8 mouse cellular contexts compared by ENCODE assay signal in genomic region chr10:128270287-128270841, GRCm38 (mm10). TPM values are rescaled to one million over a fixed set of nuclear protein-coding genes. Genes with fewer than 3 reads are reported as not detected.
DNase-seq lines count a peak whose midpoint lies in the region; ATAC-seq and TF ChIP-seq lines count a peak whose summit lies in the region.

TSS of gene Stat2 (plus strand) at chr10:128270559.

- H3K27me3 ChIP-seq in C2C12 (ENCODE audit: control insufficient read depth, insufficient read depth, insufficient read length) (no peaks in the 10 kb centered on the region), myocyte (ENCODE audit: control insufficient read depth, insufficient read depth, insufficient read length) (no peaks in the 10 kb centered on the region)
- no peaks in the 10 kb centered on the region for H3K27me3 ChIP-seq in erythroblast, embryonic 14.5 days (ENCODE audit: control insufficient read depth)
- H3K27me3 ChIP-seq in heart, embryonic 11.5 days (ENCODE audit: control insufficient read depth, insufficient read depth, low read length) = no peaks in the 10 kb centered on the region
- H3K27me3 ChIP-seq in kidney, embryonic 16.5 days (ENCODE audit: insufficient read depth, low read length) = no peaks in the 10 kb centered on the region
- H3K27me3 ChIP-seq in liver, adult 2 months (ENCODE audit: control insufficient read depth, insufficient read depth, low read length) = no peaks in the 10 kb centered on the region
- H3K27me3 ChIP-seq in splenic B cell, adult 2 months (ENCODE audit: control insufficient read depth, insufficient read depth, low read length, poor library complexity, severe bottlenecking) = no peaks in the 10 kb centered on the region

- DNase-seq in brain, embryonic 14.5 days (ENCODE audit: low read depth) = peak; percentile 99
- peak; percentile 98 for DNase-seq in liver, adult 2 months (ENCODE audit: extremely low read depth, low read depth, low spot score)
- DNase-seq in splenic B cell, adult 2 months (ENCODE audit: low read depth, low spot score) = peak; percentile 96

- no peaks in the 10 kb centered on the region for H3K79me3 ChIP-seq in C2C12 (ENCODE audit: low read depth)

- WGBS in heart, embryonic 11.5 days (ENCODE audit: insufficient replicate concordance) = under 1% methylated on average over 43 of the region's 43 CpGs
- under 1% methylated on average over 43 of the region's 43 CpGs for WGBS in kidney, embryonic 16.5 days
- WGBS in liver, adult 2 months = under 1% methylated on average over 43 of the region's 43 CpGs

- ATAC-seq in heart, embryonic 11.5 days (replicated peaks; ENCODE audit: insufficient number of reproducible peaks, low FRiP score, low TSS enrichment) = peak; percentile 97
- peak; percentile 99 for ATAC-seq in kidney, embryonic 16.5 days (ENCODE audit: low FRiP score, low TSS enrichment)

- H3K9ac ChIP-seq in heart, embryonic 11.5 days (ENCODE audit: low read depth, low read length) = peak within 1 kb of the TSS; percentile 81
- H3K9ac ChIP-seq in kidney, embryonic 16.5 days (replicated peaks; ENCODE audit: low read length) = peak within 1 kb of the TSS; percentile 76
- H3K9ac ChIP-seq in liver, adult 2 months (ENCODE audit: low read depth, low read length) = peak within 1 kb of the TSS; percentile 86

- no peaks in the 10 kb centered on the region for H3K36me3 ChIP-seq in C2C12 (ENCODE audit: control insufficient read depth, insufficient read depth)
- peaks cover 4% of the 10 kb centered on the region; the same call in 1 of the 2 replicates for H3K36me3 ChIP-seq in erythroblast, embryonic 14.5 days (ENCODE audit: control insufficient read depth)
- no peaks in the 10 kb centered on the region for H3K36me3 ChIP-seq in heart, embryonic 11.5 days (ENCODE audit: control insufficient read depth, insufficient read depth, low read length)
- no peaks in the 10 kb centered on the region for H3K36me3 ChIP-seq in kidney, embryonic 16.5 days (ENCODE audit: insufficient read depth, low read length)
- peaks cover 7% of the 10 kb centered on the region for H3K36me3 ChIP-seq in liver, adult 2 months (ENCODE audit: control insufficient read depth, insufficient read depth, low read length)
- H3K36me3 ChIP-seq in myocyte (ENCODE audit: control insufficient read depth, insufficient read depth) = no peaks in the 10 kb centered on the region
- H3K36me3 ChIP-seq in splenic B cell, adult 2 months (ENCODE audit: control insufficient read depth, insufficient read depth, low read length, poor library complexity, severe bottlenecking) = no peaks in the 10 kb centered on the region; the same call in 1 of the 2 replicates

- peaks cover 32% of the 10 kb centered on the region for H3K4me1 ChIP-seq in erythroblast, embryonic 14.5 days (ENCODE audit: control insufficient read depth)
- H3K4me1 ChIP-seq in heart, embryonic 11.5 days (ENCODE audit: control insufficient read depth, insufficient read depth, low read length) = no peaks in the 10 kb centered on the region
- no peaks in the 10 kb centered on the region for H3K4me1 ChIP-seq in kidney, embryonic 16.5 days (ENCODE audit: insufficient read depth, low read length)
- peaks cover 16% of the 10 kb centered on the region for H3K4me1 ChIP-seq in liver, adult 2 months (ENCODE audit: control insufficient read depth, insufficient read depth, low read length)

- H3ac ChIP-seq in C2C12 (ENCODE audit: control insufficient read depth, insufficient read length, low read depth) = peak within 1 kb of the TSS; percentile 79
- H3ac ChIP-seq in myocyte (ENCODE audit: control insufficient read depth, insufficient read length) = peak within 1 kb of the TSS; percentile 4

- peak within 1 kb of the TSS; percentile 60 for H3K27ac ChIP-seq in heart, embryonic 11.5 days (ENCODE audit: low read depth, low read length)
- peak within 1 kb of the TSS; percentile 61 for H3K27ac ChIP-seq in kidney, embryonic 16.5 days (ENCODE audit: low read length)
- peak within 1 kb of the TSS; percentile 91 for H3K27ac ChIP-seq in liver, adult 2 months (replicated peaks; ENCODE audit: insufficient read depth, low read depth, low read length)

- peak within 1 kb of the TSS; percentile 71 for H3K4me2 ChIP-seq in heart, embryonic 11.5 days
- peak within 1 kb of the TSS; percentile 69 for H3K4me2 ChIP-seq in kidney, embryonic 16.5 days (replicated peaks; ENCODE audit: low read depth, low read length)
- peak within 1 kb of the TSS; percentile 90 for H3K4me2 ChIP-seq in myocyte (ENCODE audit: low read depth)

- H3K9me3 ChIP-seq in erythroblast, embryonic 14.5 days (ENCODE audit: control insufficient read depth, low read length) = no peaks in the 10 kb centered on the region
- no peaks in the 10 kb centered on the region for H3K9me3 ChIP-seq in heart, embryonic 11.5 days (replicated peaks; ENCODE audit: control insufficient read depth, low read length)
- H3K9me3 ChIP-seq in kidney, embryonic 16.5 days (ENCODE audit: low read length) = no peaks in the 10 kb centered on the region

- H3K79me2 ChIP-seq in C2C12 (ENCODE audit: control insufficient read depth, insufficient read depth) (no peaks in the 10 kb centered on the region), myocyte (ENCODE audit: control insufficient read depth, insufficient read depth) (peaks cover 9% of the 10 kb centered on the region)
- H3K79me2 ChIP-seq in liver, adult 2 months (ENCODE audit: control insufficient read depth, insufficient read depth, low read length) = peaks cover 19% of the 10 kb centered on the region; the same call in 1 of the 2 replicates

- TF ChIP-seq CTCF in C2C12 (IDR thresholded peaks at IDR 0.05; ENCODE audit: control insufficient read depth, insufficient read depth, insufficient read length) = no peak
- TF ChIP-seq CTCF in brain, embryonic 14.5 days (IDR thresholded peaks at IDR 0.05; ENCODE audit: borderline replicate concordance, extremely low read depth, insufficient read depth, insufficient read length) = no peak
- no peak for TF ChIP-seq CTCF in liver, adult 2 months (IDR thresholded peaks at IDR 0.05; ENCODE audit: low read depth, low read length)

- H3K4me3 ChIP-seq in C2C12 (ENCODE audit: insufficient read depth, poor library complexity, severe bottlenecking) = peak within 1 kb of the TSS; percentile 69
- peak within 1 kb of the TSS; percentile 86 for H3K4me3 ChIP-seq in erythroblast, embryonic 14.5 days (replicated peaks)
- H3K4me3 ChIP-seq in heart, embryonic 11.5 days (ENCODE audit: low read depth, low read length) = peak within 1 kb of the TSS; percentile 71
- peak within 1 kb of the TSS; percentile 83 for H3K4me3 ChIP-seq in kidney, embryonic 16.5 days (ENCODE audit: low read length)
- peak within 1 kb of the TSS; percentile 80 for H3K4me3 ChIP-seq in liver, adult 2 months (ENCODE audit: insufficient read depth, low read depth, low read length)
- H3K4me3 ChIP-seq in myocyte = peak within 1 kb of the TSS; percentile 77

- TF ChIP-seq POLR2A in brain, embryonic 14.5 days (IDR thresholded peaks at IDR 0.05; ENCODE audit: borderline replicate concordance, extremely low read depth, insufficient read depth, insufficient read length, poor library complexity, severe bottlenecking) = 0 out of 2 replicates have a peak, but pooled peaks have one; percentile 45
- peak; percentile 98 for TF ChIP-seq POLR2A in liver, adult 2 months (IDR thresholded peaks at IDR 0.05; ENCODE audit: extremely low read depth, insufficient read depth, low read length)
- peak; percentile 86 for TF ChIP-seq POLR2A in myocyte (IDR thresholded peaks at IDR 0.05; ENCODE audit: insufficient read length, low read depth)

TF ChIP-seq in C2C12, 6 proteins besides CTCF, POLR2A, EP300 and RAD21:
- TF ChIP-seq MYOG (IDR thresholded peaks at IDR 0.05; ENCODE audit: control insufficient read depth, extremely low read depth, insufficient read length) (no peak), MAX (IDR thresholded peaks at IDR 0.05) (peak; percentile 10), CEBPB (IDR thresholded peaks at IDR 0.05; ENCODE audit: low read depth) (no peak)

TF ChIP-seq in myocyte, 11 proteins besides CTCF, POLR2A, EP300 and RAD21:
- TF ChIP-seq MYOG (IDR thresholded peaks at IDR 0.05; ENCODE audit: control insufficient read depth in 1 of 3, insufficient read depth in 1 of 3, insufficient read length in 2 of 3, low read depth in 2 of 3) (no peak), MYOD1 (IDR thresholded peaks at IDR 0.05; ENCODE audit: control insufficient read depth in 1 of 3, insufficient read length in 2 of 3, low read depth in 2 of 3) (no peak), POLR2AphosphoS2 (IDR thresholded peaks at IDR 0.05; ENCODE audit: insufficient read length, low read depth) (peak; percentile 93), E2F4 (IDR thresholded peaks at IDR 0.05; ENCODE audit: insufficient read depth) (no peak), TCF12 (IDR thresholded peaks at IDR 0.05; ENCODE audit: insufficient read depth, poor library complexity, severe bottlenecking) (no peak)
TF ChIP-seq in myocyte: peak in this region for 1.

RNA-seq across cellular contexts. Expression of gene Stat2, which starts in this region (rescaled TPM):
- polyA plus RNA-seq in C2C12 (2012; fragmentation: generic; extraction: Trizol) (3.9 TPM), myocyte (2012; fragmentation: generic; extraction: Trizol) (7.5 TPM)
- 26.4 and 27.7 TPM in 2 replicates for polyA plus RNA-seq in brain, embryonic 14.5 days (2012; rRNA removed)
- polyA plus RNA-seq in erythroblast, embryonic 14.5 days (2012) = 0.16 and 0.23 TPM in 2 replicates
- polyA plus RNA-seq in heart, embryonic 11.5 days (2014; fragmentation: Nextera tagmentation; extraction: Ambion mirVana) = 8.6 and 11.0 TPM in 2 replicates
- 12.9 and 14.9 TPM in 2 replicates for polyA plus RNA-seq in kidney, embryonic 16.5 days (2015; fragmentation: Nextera tagmentation; extraction: Ambion mirVana)
- total RNA-seq in liver, adult 2 months (2014; rRNA removed) = 17.0 and 17.6 TPM in 2 replicates
- polyA plus RNA-seq in liver, adult 2 months (2012; rRNA removed) = 26.3 and 46.6 TPM in 2 replicates

Comparison
In these comparisons a context has a peak if more than half of its experiments do, and no peak if none do; other contexts are left out.
1. Peak in every context shown above with its lines: DNase-seq, ATAC-seq, H3K4me3 ChIP-seq and H3K27ac ChIP-seq.
2. POLR2A ChIP-seq: peak in every context shown above with its lines; median percentile 98 in liver, adult 2 months; 86 in myocyte; 45 in brain, embryonic 14.5 days.